Mouse (Mus musculus) urinary bladder, postnatal 4 days (tissue): ENCODE measurements around the gene Slc22a6.

ENCODE experiments used
- DNase-seq, 2 experiments: peaks; one replicate each; pipeline ENCODE4 v3.0.0; 2021 to 2022; ENCODE audit warnings: low spot score in 2 of 2

Gene Slc22a6

GRCm38 (mm10) chr19:8611358-8612123 lies 6.3 kb upstream of the Slc22a6 start:
- DNase-seq, result no peak

DNA sequence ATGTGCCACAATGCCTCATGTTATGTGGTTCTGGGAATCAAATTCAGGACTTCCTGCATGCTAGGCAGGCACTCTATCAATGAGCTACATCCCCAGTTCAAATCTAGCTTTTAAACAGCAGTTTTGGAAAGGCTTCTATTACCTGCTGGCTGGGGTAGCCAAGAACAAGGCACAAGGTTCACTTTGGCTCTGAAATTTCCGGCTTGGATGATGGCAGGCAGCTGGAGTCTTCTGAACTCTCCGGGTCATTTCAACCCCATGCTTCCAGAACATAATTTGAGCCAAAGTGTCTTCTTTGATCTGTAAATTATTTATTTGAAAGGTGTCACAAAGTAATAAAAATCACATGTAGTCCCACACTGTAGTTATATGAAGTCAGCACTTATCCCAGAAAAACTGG lies 4.7 kb upstream of the Slc22a6 start:
- DNase-seq, result no peak

DNA sequence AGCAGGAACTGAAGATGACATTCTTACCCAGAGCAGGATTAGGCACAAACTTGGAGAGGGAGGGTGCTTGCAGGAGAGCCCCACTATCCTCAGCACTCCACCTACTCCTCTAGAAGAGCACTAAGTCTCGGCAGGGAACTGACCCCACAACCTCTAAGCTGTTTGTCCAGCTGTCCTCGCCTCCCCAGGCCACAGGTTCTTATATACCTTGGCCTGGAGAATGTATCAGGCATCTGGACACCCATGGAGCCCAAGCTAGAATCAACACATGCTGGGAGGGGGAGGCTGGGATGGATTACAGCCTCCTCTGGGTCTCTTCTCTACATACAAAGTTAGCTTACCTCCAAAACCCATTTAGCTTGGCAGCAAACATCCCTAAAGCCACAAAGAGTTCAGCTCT lies 3.5 kb upstream of the Slc22a6 start:
- DNase-seq, result no peak

DNA sequence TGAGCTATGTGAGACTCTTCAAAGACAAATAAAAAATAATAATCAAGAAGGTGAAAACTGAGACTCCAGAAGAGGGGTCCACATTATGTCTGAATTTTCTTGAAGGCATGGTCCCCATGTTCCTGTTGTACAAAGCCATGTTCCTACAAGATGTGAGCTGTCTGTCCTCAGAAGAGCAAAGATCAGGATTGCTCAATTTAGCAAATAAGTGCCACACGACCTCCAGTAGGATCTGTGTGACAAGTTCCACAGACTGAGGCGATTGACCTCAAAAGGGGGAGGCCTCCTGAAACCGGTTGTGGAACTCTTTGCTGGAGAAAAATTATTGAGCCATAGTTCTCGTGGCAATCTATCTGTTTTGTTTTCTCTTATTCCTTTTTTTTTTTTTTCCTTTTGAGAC lies 1.5 kb upstream of the Slc22a6 start:
- no peak for DNase-seq

GRCm38 (mm10) chr19:8621098-8621497 lies 3.3 kb downstream of the Slc22a6 start:
- no peak for DNase-seq

- no peak for DNase-seq
Measured at GRCm38 (mm10) chr19:8630249-8630648, 12.4 kb downstream of the Slc22a6 start.

DNA sequence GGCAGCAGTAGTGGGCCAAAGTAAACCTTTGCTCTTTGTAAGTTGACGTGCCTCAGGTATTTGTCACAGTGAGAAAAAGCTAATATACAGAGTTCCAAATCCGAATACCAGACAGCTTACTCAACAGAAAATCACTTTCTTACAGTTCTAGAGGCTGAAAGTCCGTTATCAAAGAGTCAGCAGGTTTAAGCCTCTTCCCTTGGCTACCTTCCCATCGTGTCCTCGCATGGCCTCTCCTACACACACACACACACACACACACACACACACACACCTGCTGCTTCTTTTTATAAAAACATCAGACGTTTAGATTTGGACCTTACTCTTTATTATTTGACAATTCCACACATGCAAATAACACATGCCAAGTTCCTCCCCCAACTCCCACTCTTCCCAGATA lies 13.0 kb downstream of the Slc22a6 start:
- DNase-seq, result no peak

- no peak for DNase-seq
Measured at GRCm38 (mm10) chr19:8632029-8632428, 14.2 kb downstream of the Slc22a6 start.

GRCm38 (mm10) chr19:8642086-8642485 lies 24.2 kb downstream of the Slc22a6 start:
- DNase-seq, result no peak

DNA sequence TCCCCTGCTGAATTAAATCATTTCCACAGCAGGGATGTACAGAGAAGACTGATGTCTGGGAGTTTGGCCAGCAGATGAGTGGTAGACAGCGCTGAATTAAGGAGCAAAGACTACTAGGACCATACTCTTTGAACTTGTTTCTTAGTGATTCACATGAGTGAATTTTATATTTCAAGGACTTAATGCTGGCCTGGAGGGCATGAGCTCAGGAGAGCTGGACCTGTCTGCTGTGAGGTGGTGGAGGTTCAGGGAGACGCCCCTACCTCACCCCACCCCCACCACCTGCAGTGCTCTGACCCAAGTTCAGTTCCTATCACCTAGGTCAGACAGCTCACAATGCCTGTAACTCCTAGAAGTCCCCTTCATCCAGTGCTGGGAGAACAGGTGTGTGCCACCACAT lies 28.6 kb downstream of the Slc22a6 start:
- DNase-seq, result no peak

DNA sequence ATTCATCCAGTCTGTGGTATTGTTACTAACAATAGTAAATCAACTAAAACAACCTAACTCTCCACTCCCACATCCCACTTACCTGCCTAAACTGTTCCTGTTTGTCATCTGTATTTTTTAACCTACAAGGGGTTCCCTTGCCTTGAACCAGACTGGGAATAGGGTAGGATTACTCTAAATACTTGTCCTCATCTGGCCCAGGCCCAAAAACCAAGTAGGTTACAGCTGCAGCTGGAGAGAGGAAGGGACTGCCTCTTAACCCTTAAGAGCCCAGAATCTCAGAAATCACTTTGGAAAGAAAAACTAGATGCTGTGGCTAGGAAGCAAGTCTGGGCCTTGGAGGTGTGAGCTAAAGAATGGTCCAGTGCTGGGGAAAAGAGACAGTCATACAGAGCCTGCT lies 38.0 kb downstream of the Slc22a6 start:
- no peak for DNase-seq

DNA sequence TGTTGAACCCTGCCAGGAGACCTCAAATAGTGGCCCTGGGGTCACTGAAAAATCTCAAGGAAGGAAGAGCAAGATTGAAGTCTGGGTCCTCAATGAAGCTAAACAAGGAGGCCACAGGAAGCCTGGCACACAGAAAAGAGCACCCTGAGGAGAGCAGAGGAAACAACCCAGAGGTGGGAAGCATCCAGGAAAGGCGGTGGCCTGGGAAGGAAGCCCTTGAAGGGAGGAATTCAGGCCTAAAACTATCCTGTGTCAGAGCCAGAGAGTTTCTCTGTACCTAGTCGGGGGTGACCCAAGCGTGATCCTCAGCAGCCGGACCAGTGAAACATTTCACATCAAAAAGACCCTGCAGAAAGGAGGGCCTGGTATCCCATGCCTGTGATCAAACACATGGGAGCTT lies 38.5 kb downstream of the Slc22a6 start:
- no peak for DNase-seq

DNA sequence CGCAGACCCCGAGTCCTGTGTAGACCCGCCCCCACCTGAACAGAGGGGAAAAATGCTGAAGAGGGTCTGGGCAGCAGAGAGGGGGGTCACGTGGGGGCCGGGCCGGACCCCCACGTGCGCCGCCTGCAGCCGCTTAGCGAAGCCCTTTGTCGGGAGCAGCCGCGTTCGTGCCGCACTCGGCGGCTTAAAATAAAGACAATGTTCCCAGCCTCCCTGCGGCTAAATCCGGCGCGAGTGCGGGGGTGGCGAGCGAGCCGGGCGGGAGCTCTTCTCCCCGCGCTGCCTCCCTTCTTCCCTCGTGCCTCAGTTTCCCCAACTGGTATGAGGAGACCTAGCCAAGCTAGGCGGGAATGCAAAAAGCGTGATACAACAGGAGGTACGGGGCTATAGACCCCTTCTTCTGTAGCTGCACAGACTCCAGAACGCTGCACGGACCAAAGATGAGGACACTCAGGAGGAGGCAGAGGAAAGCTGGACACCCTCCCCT lies 44.0 kb downstream of the Slc22a6 start:
- DNase-seq, result no peak

- no peak for DNase-seq
Measured at GRCm38 (mm10) chr19:8662337-8662736, 44.5 kb downstream of the Slc22a6 start.

DNA sequence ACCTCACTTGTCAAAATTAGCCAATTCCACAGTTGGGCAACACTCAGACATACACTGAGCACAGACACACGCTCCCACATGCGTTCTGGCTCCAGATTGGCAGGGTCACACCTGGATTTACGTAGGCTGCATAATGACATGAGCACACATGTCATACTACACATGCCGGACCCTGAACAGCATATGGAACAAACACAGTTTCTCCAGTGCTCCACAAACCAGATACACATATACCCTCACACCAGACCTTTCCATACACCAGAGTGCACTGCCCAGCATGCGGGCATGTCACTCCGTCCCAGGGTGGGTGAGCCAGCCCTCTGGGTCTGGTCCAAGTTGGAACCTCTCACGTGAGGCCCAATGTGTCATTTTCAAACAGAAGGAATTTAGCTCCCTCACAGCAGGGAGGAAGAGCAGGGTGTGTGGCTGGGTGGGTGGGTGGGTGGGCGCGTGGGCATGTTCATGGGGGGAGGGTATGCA lies 45.6 kb downstream of the Slc22a6 start, which contains the start of gene Chrm1:
TSS of gene Chrm1 (plus strand) at position 430 of the 480 bp plus-strand sequence.
- no peak for DNase-seq

- DNase-seq, result no peak
Measured at GRCm38 (mm10) chr19:8663911-8664421, 46.1 kb downstream of the Slc22a6 start.

DNA sequence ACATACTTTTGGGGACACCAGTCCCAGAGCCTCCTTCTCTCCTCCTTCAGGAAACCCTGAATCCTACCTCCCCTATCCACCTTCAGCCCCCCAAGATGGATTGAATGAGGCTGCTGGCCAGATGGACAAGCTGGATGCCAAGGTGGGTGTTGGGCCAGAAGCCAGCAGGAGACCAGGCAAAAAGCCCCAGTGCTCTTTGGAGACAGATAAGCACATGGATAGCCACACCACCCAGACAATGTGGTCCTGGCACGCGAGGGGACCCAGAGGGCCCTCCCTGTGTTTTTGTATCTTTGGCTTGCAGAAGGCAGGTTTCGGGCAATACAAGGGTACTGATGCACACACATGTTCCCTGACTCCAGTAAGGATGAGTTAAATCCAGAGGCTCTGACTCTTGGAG lies 47.0 kb downstream of the Slc22a6 start:
- no peak for DNase-seq

DNA sequence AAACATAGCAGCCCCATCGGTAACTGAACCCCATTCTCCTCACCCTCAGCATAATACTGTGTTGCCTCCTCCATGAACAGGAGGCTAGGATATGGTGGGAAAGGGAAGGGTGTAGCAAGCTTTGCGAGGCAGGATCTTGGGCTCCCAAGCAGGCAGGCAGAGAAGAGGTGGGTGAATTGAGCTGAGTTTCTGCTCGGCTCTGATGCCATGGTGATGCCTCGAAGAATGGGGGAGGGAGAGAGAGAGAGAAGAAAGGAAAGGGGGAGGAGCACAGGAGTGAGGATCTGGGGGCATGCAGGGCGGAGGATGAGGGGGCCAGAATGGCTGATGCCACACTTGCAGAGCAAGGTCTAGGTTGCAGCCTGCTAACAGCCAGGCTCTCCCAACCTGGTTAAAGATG lies 47.9 kb downstream of the Slc22a6 start:
- DNase-seq, result no peak

DNA sequence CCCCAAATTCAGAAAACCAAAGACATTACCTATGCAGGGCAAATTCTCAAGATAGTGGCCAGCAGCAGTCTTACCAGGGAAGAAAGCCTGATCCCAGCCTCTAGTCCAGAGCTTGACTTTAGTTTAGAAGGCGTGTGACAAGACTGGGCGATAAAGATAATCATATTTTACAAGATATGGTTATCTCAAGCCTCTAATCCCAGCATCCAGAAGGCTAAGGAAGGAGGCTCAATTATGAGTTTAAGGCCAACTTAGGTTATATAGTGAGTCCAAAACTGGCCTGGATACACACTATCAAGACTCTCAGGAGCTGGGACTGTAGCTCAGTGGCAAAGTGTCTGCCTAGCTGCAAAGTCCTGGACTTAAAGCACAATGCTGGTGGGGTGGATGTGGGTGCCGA lies 55.0 kb downstream of the Slc22a6 start:
- DNase-seq, result no peak

DNA sequence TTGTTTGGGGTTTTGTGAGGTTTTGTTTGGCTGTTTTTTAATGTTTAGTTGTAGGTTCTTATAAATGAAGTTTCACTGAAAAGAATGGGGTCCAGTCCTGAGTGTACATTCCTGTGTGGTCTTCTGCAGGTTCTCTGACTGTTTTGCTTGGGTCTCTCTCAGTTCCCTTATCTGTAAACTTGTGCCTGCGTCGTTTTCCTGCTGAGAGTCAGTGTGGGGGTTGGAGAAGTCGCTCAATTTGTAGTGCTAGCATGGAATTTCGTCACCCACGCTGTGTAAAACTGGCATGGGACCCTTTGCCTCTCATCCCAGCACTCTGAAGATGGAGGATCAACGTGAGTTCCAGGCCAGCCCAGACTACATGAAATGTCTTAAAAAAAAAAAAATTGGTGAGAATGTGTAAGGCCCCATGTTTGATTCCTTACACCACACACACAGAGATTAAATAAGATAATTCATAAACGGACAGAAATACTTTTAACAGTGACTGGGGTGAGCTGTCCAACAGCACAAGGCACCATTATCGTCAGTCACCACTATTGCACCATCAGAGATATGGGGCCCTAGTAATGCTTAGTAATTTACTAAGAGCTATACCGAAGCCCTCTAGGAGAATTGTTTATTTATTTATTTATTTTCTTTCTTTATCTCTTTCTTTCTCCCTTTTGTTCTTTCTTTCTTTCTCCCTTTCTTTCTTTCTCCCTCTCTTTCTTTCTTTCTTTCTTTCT lies 55.7 kb downstream of the Slc22a6 start:
- DNase-seq, result no peak
